Mouse (Mus musculus): ENCODE measurements at regions not wholly inside any gene's neighbourhood (a gene's known extent, or its start where the extent isn't known, plus 50 kb on each side); places are given as distances from the start of the nearest gene placed in this dataset.
A peak's percentile ranks its signal among the peaks of the same experiment; 100 is the strongest.

DNA sequence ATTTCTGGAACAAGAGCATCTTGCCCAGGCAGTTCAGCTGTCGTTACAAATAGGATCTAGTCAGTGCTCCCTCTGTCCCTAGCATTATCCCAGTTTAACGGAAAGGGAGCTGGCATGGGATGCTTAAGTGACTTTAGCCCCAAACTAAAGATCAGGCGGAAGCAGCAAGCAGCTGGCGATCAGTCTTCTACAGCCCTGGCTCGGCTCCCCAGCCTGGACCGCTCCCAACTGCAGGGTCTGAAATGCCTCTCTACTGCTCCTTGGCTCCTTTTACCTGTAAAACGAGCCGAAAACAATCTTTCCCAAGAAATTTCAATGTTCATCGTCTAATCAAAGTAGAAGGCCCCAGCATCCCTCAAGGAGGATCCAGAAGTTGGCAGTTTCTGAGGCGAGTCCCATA lies 745.5 kb downstream of the Diaph3 start:
- H3K4me3 ChIP-seq (ENCODE audit: insufficient read depth in 1 of 2, low read depth in 1 of 2, low read length in 2 of 2, poor library complexity in 1 of 2, severe bottlenecking in 1 of 2), result peak overlapping the region in 1 of 2 experiments; percentile 5; a peak in 2 of 4 replicates
- H3K9ac ChIP-seq (ENCODE audit: insufficient read depth, low read depth, low read length, poor library complexity, severe bottlenecking), result peak overlapping the region; percentile 36; the same call in 1 of the 2 replicates
- H3K4me1 ChIP-seq (ENCODE audit: control insufficient read depth in 2 of 2, insufficient read depth in 2 of 2, low read length in 2 of 2, poor library complexity in 1 of 2), result peaks cover 0 to 9% of the 10 kb centered on the region in 2 experiments; a peak in 2 of 4 replicates
- no peaks in the 10 kb centered on the region; the same call in 1 of the 2 replicates for H3K36me3 ChIP-seq (ENCODE audit: control insufficient read depth, insufficient read depth, low read length, poor library complexity, severe bottlenecking)
- H3K27ac ChIP-seq (ENCODE audit: insufficient read depth, low read depth, low read length, poor library complexity, severe bottlenecking), result no peak overlapping the region
- in situ Hi-C loops (cut with MboI; ENCODE audit: low sequenced_read_pairs in 2 of 2, unreplicated experiment in 2 of 2), result no loop called here
- peaks cover 6% of the 10 kb centered on the region; the same call in 1 of the 2 replicates for H3K9me3 ChIP-seq (ENCODE audit: control insufficient read depth, insufficient read depth, low read depth, low read length)
- DNase-seq (ENCODE audit: low read depth, low spot score), result no peak
- no peak for TF ChIP-seq HCFC1 (IDR thresholded peaks at IDR 0.05; ENCODE audit: borderline replicate concordance, insufficient read depth, low read length)
- no peak for TF ChIP-seq ZC3H11A (IDR thresholded peaks at IDR 0.05; ENCODE audit: borderline replicate concordance, low read depth, low read length)
- TF ChIP-seq ZNF384 (IDR thresholded peaks at IDR 0.05; ENCODE audit: low read depth, low read length), result no peak
- no peak for TF ChIP-seq MAFK (IDR thresholded peaks at IDR 0.05; ENCODE audit: insufficient read depth, low read depth, low read length)
- TF ChIP-seq CHD2 (IDR thresholded peaks at IDR 0.05; ENCODE audit: low read depth, low read length), result no peak

DNA sequence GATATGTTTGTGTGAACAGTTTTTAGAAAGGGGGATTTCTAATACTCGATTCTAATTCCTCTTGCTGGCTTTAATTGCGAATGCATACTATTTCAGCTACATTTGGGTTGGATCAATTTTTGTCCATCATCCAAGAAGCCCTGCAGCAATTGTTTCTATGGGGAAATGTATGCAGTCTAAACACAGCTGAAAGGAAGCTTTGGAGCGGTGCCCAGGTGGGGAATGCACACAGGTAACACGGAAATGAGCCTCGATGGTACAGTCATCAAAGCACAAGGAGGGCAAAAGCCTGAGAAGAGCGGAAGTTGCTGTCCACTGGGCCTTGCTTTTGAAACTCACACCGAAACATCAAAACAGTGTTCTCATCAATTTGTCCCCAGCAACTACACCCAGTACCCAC lies 746.0 kb downstream of the Diaph3 start:
- Histone ChIP-seq H3K9ac (ENCODE audit: insufficient read depth, low read depth, low read length, poor library complexity, severe bottlenecking) (no peak overlapping the region), H3K27ac (ENCODE audit: insufficient read depth, low read depth, low read length, poor library complexity, severe bottlenecking) (no peak overlapping the region), H3K4me3 (ENCODE audit: insufficient read depth in 1 of 2, low read depth in 1 of 2, low read length in 2 of 2, poor library complexity in 1 of 2, severe bottlenecking in 1 of 2) (no peak overlapping the region), H3K36me3 (ENCODE audit: control insufficient read depth, insufficient read depth, low read length, poor library complexity, severe bottlenecking) (no peaks in the 10 kb centered on the region; the same call in 1 of the 2 replicates), H3K9me3 (ENCODE audit: control insufficient read depth, insufficient read depth, low read depth, low read length) (peaks cover 6% of the 10 kb centered on the region; the same call in 1 of the 2 replicates), H3K4me1 (ENCODE audit: control insufficient read depth in 2 of 2, insufficient read depth in 2 of 2, low read length in 2 of 2, poor library complexity in 1 of 2) (peaks cover 0 to 9% of the 10 kb centered on the region in 2 experiments; a peak in 2 of 4 replicates)
- no peak for DNase-seq (ENCODE audit: low read depth, low spot score)
- in situ Hi-C loops (cut with MboI; ENCODE audit: low sequenced_read_pairs in 2 of 2, unreplicated experiment in 2 of 2), result no loop called here
- no peak for TF ChIP-seq ZNF384 (IDR thresholded peaks at IDR 0.05; ENCODE audit: low read depth, low read length)
- TF ChIP-seq ZC3H11A (IDR thresholded peaks at IDR 0.05; ENCODE audit: borderline replicate concordance, low read depth, low read length), result no peak
- TF ChIP-seq CHD2 (IDR thresholded peaks at IDR 0.05; ENCODE audit: low read depth, low read length), result no peak
- TF ChIP-seq MAFK (IDR thresholded peaks at IDR 0.05; ENCODE audit: insufficient read depth, low read depth, low read length), result no peak
- TF ChIP-seq HCFC1 (IDR thresholded peaks at IDR 0.05; ENCODE audit: borderline replicate concordance, insufficient read depth, low read length), result no peak

DNA sequence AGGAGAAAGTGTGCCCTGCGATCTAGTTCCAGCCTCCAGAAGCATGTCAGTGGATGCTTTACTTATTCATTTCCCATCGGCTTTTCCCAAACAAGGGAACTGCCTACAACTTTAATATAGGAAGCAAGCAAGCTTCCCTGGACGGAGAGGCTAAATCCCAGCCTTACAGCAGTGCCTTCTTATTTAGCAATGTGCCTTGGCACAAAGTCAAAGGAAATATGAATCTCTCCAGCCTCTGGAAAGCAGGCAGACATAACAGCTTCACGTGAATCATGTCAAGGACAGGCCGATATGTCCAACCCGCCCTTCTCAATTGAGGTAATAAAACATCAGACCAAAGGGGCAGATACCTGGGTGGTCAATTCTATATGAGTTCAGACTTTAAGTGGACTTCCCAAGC lies 755.9 kb downstream of the Diaph3 start:
- in situ Hi-C loops (cut with MboI; ENCODE audit: low sequenced_read_pairs in 2 of 2, unreplicated experiment in 2 of 2), result no loop called here
- TF ChIP-seq ZNF384 (IDR thresholded peaks at IDR 0.05; ENCODE audit: low read depth, low read length) (no peak), HCFC1 (IDR thresholded peaks at IDR 0.05; ENCODE audit: borderline replicate concordance, insufficient read depth, low read length) (no peak), CHD2 (IDR thresholded peaks at IDR 0.05; ENCODE audit: low read depth, low read length) (no peak), ZC3H11A (IDR thresholded peaks at IDR 0.05; ENCODE audit: borderline replicate concordance, low read depth, low read length) (no peak), MAFK (IDR thresholded peaks at IDR 0.05; ENCODE audit: insufficient read depth, low read depth, low read length) (no peak)
- no peak overlapping the region for H3K4me3 ChIP-seq (ENCODE audit: insufficient read depth in 1 of 2, low read depth in 1 of 2, low read length in 2 of 2, poor library complexity in 1 of 2, severe bottlenecking in 1 of 2)
- no peak overlapping the region for H3K9ac ChIP-seq (ENCODE audit: insufficient read depth, low read depth, low read length, poor library complexity, severe bottlenecking)
- H3K9me3 ChIP-seq (ENCODE audit: control insufficient read depth, insufficient read depth, low read depth, low read length), result no peaks in the 10 kb centered on the region
- no peak for DNase-seq (ENCODE audit: low read depth, low spot score)
- peaks cover 0 to 11% of the 10 kb centered on the region in 2 experiments; a peak in 1 of 4 replicates for H3K4me1 ChIP-seq (ENCODE audit: control insufficient read depth in 2 of 2, insufficient read depth in 2 of 2, low read length in 2 of 2, poor library complexity in 1 of 2)
- H3K27ac ChIP-seq (ENCODE audit: insufficient read depth, low read depth, low read length, poor library complexity, severe bottlenecking), result no peak overlapping the region
- H3K36me3 ChIP-seq (ENCODE audit: control insufficient read depth, insufficient read depth, low read length, poor library complexity, severe bottlenecking), result no peaks in the 10 kb centered on the region

DNA sequence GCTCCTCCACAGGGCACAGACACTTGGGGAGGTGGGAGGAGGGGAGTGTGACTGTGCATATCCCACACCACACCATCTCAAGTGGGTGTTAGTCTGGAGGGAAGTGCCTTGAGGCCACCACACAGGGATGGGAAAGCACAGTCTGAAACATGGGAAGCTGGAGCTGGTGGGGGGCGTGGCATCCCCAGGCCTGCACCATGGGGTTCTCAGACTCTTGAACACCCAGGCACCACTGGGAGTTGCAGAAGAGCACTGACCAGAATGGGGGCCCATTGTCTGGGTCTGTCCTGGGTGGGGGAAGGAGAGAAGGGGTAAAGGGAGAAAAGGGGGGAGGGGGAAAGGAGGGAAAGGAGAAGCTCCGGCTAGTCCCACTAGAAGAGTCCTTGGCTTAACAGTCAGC lies 776.0 kb downstream of the Diaph3 start:
- TF ChIP-seq CHD2 (IDR thresholded peaks at IDR 0.05; ENCODE audit: low read depth, low read length), result no peak
- TF ChIP-seq MAFK (IDR thresholded peaks at IDR 0.05; ENCODE audit: insufficient read depth, low read depth, low read length), result no peak
- TF ChIP-seq ZNF384 (IDR thresholded peaks at IDR 0.05; ENCODE audit: low read depth, low read length), result no peak
- no peak for TF ChIP-seq ZC3H11A (IDR thresholded peaks at IDR 0.05; ENCODE audit: borderline replicate concordance, low read depth, low read length)
- no peak for TF ChIP-seq HCFC1 (IDR thresholded peaks at IDR 0.05; ENCODE audit: borderline replicate concordance, insufficient read depth, low read length)
- Histone ChIP-seq H3K4me3 (ENCODE audit: insufficient read depth in 1 of 2, low read depth in 1 of 2, low read length in 2 of 2, poor library complexity in 1 of 2, severe bottlenecking in 1 of 2) (no peak overlapping the region), H3K27ac (ENCODE audit: insufficient read depth, low read depth, low read length, poor library complexity, severe bottlenecking) (no peak overlapping the region), H3K9ac (ENCODE audit: insufficient read depth, low read depth, low read length, poor library complexity, severe bottlenecking) (no peak overlapping the region), H3K4me1 (ENCODE audit: control insufficient read depth in 2 of 2, insufficient read depth in 2 of 2, low read length in 2 of 2, poor library complexity in 1 of 2) (no peaks in the 10 kb centered on the region), H3K36me3 (ENCODE audit: control insufficient read depth, insufficient read depth, low read length, poor library complexity, severe bottlenecking) (no peaks in the 10 kb centered on the region), H3K9me3 (ENCODE audit: control insufficient read depth, insufficient read depth, low read depth, low read length) (no peaks in the 10 kb centered on the region)
- DNase-seq (ENCODE audit: low read depth, low spot score), result no peak
- in situ Hi-C loops (cut with MboI; ENCODE audit: low sequenced_read_pairs in 2 of 2, unreplicated experiment in 2 of 2), result no loop called here

Data from ES-E14 (cell line).